Mouse (Mus musculus): Measurements from ENCODE around the gene Dynlt1f.
"Not testable (repeated sequence)": the region's sequence is repeated elsewhere in the genome, so short reads cannot be mapped to it uniquely, and the experiment has no call there.

- TF ChIP-seq POLR2A (IDR thresholded peaks at IDR 0.05; ENCODE audit: control insufficient read depth, low read depth, low read length); CTCF (IDR thresholded peaks at IDR 0.05; ENCODE audit: control insufficient read depth, insufficient read depth, insufficient replicate concordance, low read depth, low read length): not testable (repeated sequence)
Measured at GRCm38 (mm10) chr17:6614316-6614715, 41.4 kb downstream of the Dynlt1f start.
